Mouse (Mus musculus): ENCODE data around the gene Rplp1.

The Rplp1 gene

GRCm38 (mm10) chr9:61877373-61878112 is 36.8 kb downstream of the Rplp1 start:
- no peak for DNase-seq (ENCODE audit: low spot score in 2 of 2)

- no peak for DNase-seq (ENCODE audit: low spot score in 2 of 2)
Observed at GRCm38 (mm10) chr9:61873325-61873724, 41.0 kb downstream of the Rplp1 start.

- DNase-seq (ENCODE audit: low spot score in 2 of 2) = no peak
Observed at GRCm38 (mm10) chr9:61872246-61872941, 41.9 kb downstream of the Rplp1 start.

GRCm38 (mm10) chr9:61871839-61872238 is 42.5 kb downstream of the Rplp1 start:
- DNase-seq (ENCODE audit: low spot score in 2 of 2) = no peak

GRCm38 (mm10) chr9:61867659-61868058 is 46.7 kb downstream of the Rplp1 start:
- no peak for DNase-seq (ENCODE audit: low spot score in 2 of 2)

Data from thymus, postnatal 10 days (tissue).